Mouse (Mus musculus) heart, adult 11 months (tissue): ENCODE measurements around the gene Slc22a20.
A peak's percentile ranks its signal among the peaks of the same experiment; 100 is the strongest.

ENCODE experiments used
- DNase-seq: peaks from one replicate; pipeline ENCODE4 v3.0.0; 2022

The Slc22a20 gene

DNA sequence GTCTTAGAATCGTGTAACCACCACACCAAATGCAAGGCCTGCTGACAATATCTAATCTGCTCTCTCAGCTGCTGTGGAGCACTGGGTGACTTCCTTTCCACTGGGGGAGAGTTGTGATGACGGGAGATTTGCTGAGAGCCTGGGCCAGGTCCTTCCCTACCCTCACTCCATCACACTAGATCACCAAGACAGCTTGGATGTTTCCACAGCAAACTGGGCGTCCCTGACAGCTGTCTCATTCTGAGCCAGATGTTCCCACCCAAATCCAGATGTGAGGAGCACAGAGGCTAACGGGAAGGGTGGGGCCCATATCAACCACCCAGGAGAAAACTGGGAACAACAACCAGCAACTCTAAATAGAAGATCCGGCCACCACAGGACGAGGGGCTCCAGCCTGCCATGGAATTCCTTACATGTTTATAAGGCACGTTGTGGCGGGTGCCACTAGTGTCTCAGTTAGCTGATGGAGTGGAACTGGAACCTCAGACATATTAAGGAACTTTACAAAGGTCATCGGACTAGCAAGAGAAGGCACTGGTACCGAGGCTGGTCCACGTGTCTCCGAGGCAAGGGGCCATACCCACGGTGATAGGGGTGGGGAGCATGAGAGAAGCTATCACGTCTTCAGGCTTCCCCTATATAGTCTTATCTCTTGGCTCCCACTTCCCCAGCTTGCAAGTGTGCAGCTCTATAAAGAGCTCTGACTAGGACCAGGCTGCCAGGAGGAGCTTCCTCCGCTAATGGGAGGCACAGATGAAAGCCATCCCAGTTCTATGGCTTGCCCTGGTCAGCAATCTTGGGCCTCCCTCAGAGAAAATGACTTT lies 63.6 kb downstream of the Slc22a20 start:
- DNase-seq: peak; percentile 99

DNA sequence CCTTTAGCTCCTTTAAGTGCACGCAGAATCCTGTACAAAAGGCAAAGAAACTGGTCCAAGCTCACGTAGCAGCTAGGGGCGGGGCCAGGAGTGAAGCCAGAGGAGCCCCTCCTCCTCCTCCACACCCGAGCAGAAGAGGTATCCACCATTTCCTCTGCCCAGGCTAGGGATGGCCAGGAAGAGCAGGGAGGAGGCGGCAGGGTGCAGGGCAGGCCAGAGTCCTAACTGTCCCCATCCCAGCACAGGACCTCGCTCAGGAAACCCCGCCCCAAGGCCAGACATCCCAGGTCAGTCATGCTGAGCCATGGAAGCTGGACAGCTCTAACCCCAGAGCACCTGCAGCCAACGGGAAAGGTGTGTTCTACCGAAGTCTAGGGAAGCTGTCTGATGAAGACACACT lies 64.2 kb downstream of the Slc22a20 start:
- DNase-seq: peak; percentile 98
